Mouse (Mus musculus): ENCODE data around the gene Tcf7l1. TPM values are rescaled to one million over a fixed set of nuclear protein-coding genes. Genes with fewer than 3 reads are reported as not detected.

Tcf7l1 gene
- total and polyA plus RNA-seq, 3 experiments = not detected

DNA sequence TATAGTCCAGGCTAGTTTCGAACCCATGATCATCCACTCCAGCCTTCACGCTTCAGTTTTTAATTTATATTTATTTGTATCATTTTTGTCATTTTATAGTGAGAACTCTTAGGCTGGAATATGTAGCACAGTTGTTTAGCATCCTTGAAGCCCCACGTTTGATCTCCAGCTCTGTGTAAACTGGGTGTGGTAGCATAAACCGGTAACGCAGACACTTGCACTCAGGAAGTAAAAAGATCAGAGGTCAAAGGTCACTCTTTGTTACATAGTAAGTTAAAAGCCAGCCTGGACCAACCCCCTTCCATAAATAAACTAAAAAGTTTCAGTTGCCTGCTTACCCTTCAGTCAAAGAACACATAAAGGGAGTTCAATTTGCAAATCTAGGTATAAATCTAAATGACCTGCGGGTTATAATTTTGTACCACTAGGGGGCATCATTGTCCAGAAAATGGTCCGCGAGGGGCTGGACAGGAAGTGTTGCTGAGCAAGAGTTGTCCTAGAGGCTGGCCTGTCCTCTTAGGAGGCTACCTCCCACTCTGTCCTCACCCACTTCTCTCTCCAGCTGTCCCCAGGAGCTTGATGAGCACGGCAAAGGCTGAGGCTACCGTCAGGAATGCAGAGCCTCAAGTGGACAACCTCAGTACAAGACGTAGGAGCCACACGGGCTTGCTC lies 153.2 kb downstream of the Tcf7l1 start:
- Histone ChIP-seq H3K9me3 (replicated peaks; ENCODE audit: insufficient read depth, low read length) (no peaks in the 10 kb centered on the region), H3K36me3 (ENCODE audit: control insufficient read depth in 1 of 2, insufficient read depth in 2 of 2, low read length in 2 of 2) (no peaks in the 10 kb centered on the region), H3K4me3 (ENCODE audit: control insufficient read depth in 1 of 2, insufficient read depth in 1 of 2, low read depth in 2 of 2, low read length in 2 of 2) (no peak overlapping the region), H3K79me2 (ENCODE audit: control insufficient read depth, insufficient read depth, low read length, poor library complexity) (no peaks in the 10 kb centered on the region), H3K4me1 (ENCODE audit: control insufficient read depth in 1 of 2, insufficient read depth in 2 of 2, low read length in 2 of 2) (peaks cover 0 to 5% of the 10 kb centered on the region in 2 experiments; a peak in 1 of 4 replicates), H3K27ac (ENCODE audit: control insufficient read depth, low read depth, low read length) (no peak overlapping the region), H3K9ac (ENCODE audit: control insufficient read depth, low read depth, low read length, poor library complexity, severe bottlenecking) (no peak overlapping the region), H3K27me3 (ENCODE audit: control insufficient read depth in 1 of 2, insufficient read depth in 2 of 2, low read length in 2 of 2) (peaks cover 5 to 15% of the 10 kb centered on the region in 2 experiments)
- TF ChIP-seq ETS1 (IDR thresholded peaks at IDR 0.05; ENCODE audit: low read depth, low read length) (no peak), HCFC1 (IDR thresholded peaks at IDR 0.05; ENCODE audit: low read depth, low read length) (no peak), RAD21 (IDR thresholded peaks at IDR 0.05; ENCODE audit: low read depth, low read length) (peak; percentile 68), ZKSCAN1 (IDR thresholded peaks at IDR 0.05; ENCODE audit: low read depth, low read length) (no peak), SMC3 (IDR thresholded peaks at IDR 0.05; ENCODE audit: low read depth, low read length) (peak; percentile 44), USF1 (IDR thresholded peaks at IDR 0.05; ENCODE audit: low read depth, low read length) (no peak), POLR2AphosphoS5 (IDR thresholded peaks at IDR 0.05; ENCODE audit: borderline replicate concordance, low read depth, low read length) (no peak), GABPA (IDR thresholded peaks at IDR 0.05; ENCODE audit: low read depth, low read length) (no peak), CTCF (IDR thresholded peaks at IDR 0.05 in 2 of 3, conservative IDR thresholded peaks at IDR 0.05 in 1 of 3; ENCODE audit: control insufficient read depth in 1 of 3, insufficient read depth in 1 of 3, low read depth in 2 of 3, low read length in 3 of 3, poor library complexity in 1 of 3, severe bottlenecking in 1 of 3) (peak; percentile 58 to 72 (median 72)), SIN3A (IDR thresholded peaks at IDR 0.05; ENCODE audit: low read length) (no peak), JUND (IDR thresholded peaks at IDR 0.05; ENCODE audit: low read depth, low read length) (no peak)
- DNase-seq (ENCODE audit: low read depth, low spot score) = peak; percentile 66

DNA sequence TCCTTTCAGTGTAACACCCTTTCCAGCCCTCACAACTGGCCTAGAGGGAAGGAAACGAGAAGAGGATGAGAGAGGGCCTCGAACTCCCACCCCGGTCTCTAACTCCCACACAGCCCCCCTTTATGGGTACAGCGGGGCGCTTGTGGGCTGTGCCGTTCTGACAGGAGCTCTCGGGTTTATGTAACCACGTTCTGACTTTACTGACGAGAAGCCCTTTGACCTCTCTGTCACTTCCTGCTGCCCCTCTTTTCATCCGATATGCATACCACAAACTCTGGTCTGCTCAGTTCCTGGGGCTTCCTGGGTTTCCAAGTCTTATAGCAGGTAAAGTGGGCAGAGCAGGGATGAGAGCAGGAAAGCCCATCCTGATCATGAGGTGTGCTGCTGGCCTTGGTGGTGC lies 154.7 kb downstream of the Tcf7l1 start:
- Histone ChIP-seq H3K4me1 (ENCODE audit: control insufficient read depth in 1 of 2, insufficient read depth in 2 of 2, low read length in 2 of 2) (peaks cover 0 to 5% of the 10 kb centered on the region in 2 experiments; a peak in 1 of 4 replicates), H3K9me3 (replicated peaks; ENCODE audit: insufficient read depth, low read length) (no peaks in the 10 kb centered on the region), H3K79me2 (ENCODE audit: control insufficient read depth, insufficient read depth, low read length, poor library complexity) (no peaks in the 10 kb centered on the region), H3K27ac (ENCODE audit: control insufficient read depth, low read depth, low read length) (no peak overlapping the region), H3K9ac (ENCODE audit: control insufficient read depth, low read depth, low read length, poor library complexity, severe bottlenecking) (no peak overlapping the region), H3K36me3 (ENCODE audit: control insufficient read depth in 1 of 2, insufficient read depth in 2 of 2, low read length in 2 of 2) (no peaks in the 10 kb centered on the region), H3K4me3 (ENCODE audit: control insufficient read depth in 1 of 2, insufficient read depth in 1 of 2, low read depth in 2 of 2, low read length in 2 of 2) (no peak overlapping the region), H3K27me3 (ENCODE audit: control insufficient read depth in 1 of 2, insufficient read depth in 2 of 2, low read length in 2 of 2) (peaks cover 7 to 15% of the 10 kb centered on the region in 2 experiments)
- TF ChIP-seq SMC3 (IDR thresholded peaks at IDR 0.05; ENCODE audit: low read depth, low read length) (no peak), CHD1 (IDR thresholded peaks at IDR 0.05; ENCODE audit: low read depth, low read length) (no peak), CHD2 (IDR thresholded peaks at IDR 0.05; ENCODE audit: low read length) (no peak), GATA1 (IDR thresholded peaks at IDR 0.05; ENCODE audit: low read depth, low read length) (no peak), NELFE (IDR thresholded peaks at IDR 0.05; ENCODE audit: low read depth, low read length) (no peak), ZMIZ1 (IDR thresholded peaks at IDR 0.05; ENCODE audit: low read depth, low read length) (no peak), MAZ (IDR thresholded peaks at IDR 0.05; ENCODE audit: low read depth, low read length) (no peak), POLR2AphosphoS5 (IDR thresholded peaks at IDR 0.05; ENCODE audit: borderline replicate concordance, low read depth, low read length) (no peak), POLR2AphosphoS2 (IDR thresholded peaks at IDR 0.05; ENCODE audit: low read length) (no peak), ELF1 (IDR thresholded peaks at IDR 0.05; ENCODE audit: low read depth, low read length) (no peak), SIN3A (IDR thresholded peaks at IDR 0.05; ENCODE audit: low read length) (no peak)
- DNase-seq (ENCODE audit: low read depth, low spot score) = no peak
